Mouse (Mus musculus) natural killer cell, adult 2 months (primary cell): Measurements from ENCODE around the gene 9930022D16Rik.

Source experiments
- DNase-seq, 2 experiments: peaks; one replicate each; pipeline ENCODE4 v3.0.0; 2022; ENCODE audit warnings: low spot score in 2 of 2

The 9930022D16Rik gene

GRCm38 (mm10) chr11:109417472-109418040, 3.8 kb downstream of the 9930022D16Rik start:
- peak; percentile 82 to 91 for DNase-seq

- peak; percentile 32 to 39 for DNase-seq
These were observed 5.7 kb downstream of the 9930022D16Rik start for GRCm38 (mm10) chr11:109419461-109419860.

GRCm38 (mm10) chr11:109419961-109420566, 6.3 kb downstream of the 9930022D16Rik start:
- peak; percentile 87 to 90 for DNase-seq

GRCm38 (mm10) chr11:109420567-109420962, 6.8 kb downstream of the 9930022D16Rik start:
- DNase-seq = peak; percentile 74

- no peak for DNase-seq
These were observed 7.5 kb downstream of the 9930022D16Rik start for GRCm38 (mm10) chr11:109421205-109421604.

GRCm38 (mm10) chr11:109422263-109422662, 8.5 kb downstream of the 9930022D16Rik start:
- DNase-seq = no peak

GRCm38 (mm10) chr11:109423294-109423693, 9.6 kb downstream of the 9930022D16Rik start:
- no peak for DNase-seq

GRCm38 (mm10) chr11:109425392-109426271, 11.9 kb downstream of the 9930022D16Rik start, which contains the start of gene Amz2:
Gene Amz2 (plus strand): TSS chr11:109425946.
- DNase-seq = peak; percentile 100

- DNase-seq = no peak
These were observed 12.5 kb downstream of the 9930022D16Rik start for GRCm38 (mm10) chr11:109426272-109426586.

GRCm38 (mm10) chr11:109427353-109427752, 13.6 kb downstream of the 9930022D16Rik start:
- no peak for DNase-seq

GRCm38 (mm10) chr11:109434233-109434798, 20.6 kb downstream of the 9930022D16Rik start:
- peak; percentile 54 to 75 for DNase-seq

GRCm38 (mm10) chr11:109436889-109437288, 23.2 kb downstream of the 9930022D16Rik start:
- no peak for DNase-seq

- no peak for DNase-seq
These were observed 25.5 kb downstream of the 9930022D16Rik start for GRCm38 (mm10) chr11:109439209-109439608.

- peak; percentile 59 to 82 for DNase-seq
These were observed 26.2 kb downstream of the 9930022D16Rik start for GRCm38 (mm10) chr11:109439829-109440340.

- no peak for DNase-seq
These were observed 26.9 kb downstream of the 9930022D16Rik start for GRCm38 (mm10) chr11:109440641-109441040.

- DNase-seq = peak in 1 of 2 experiments; percentile 54
These were observed 27.4 kb downstream of the 9930022D16Rik start for GRCm38 (mm10) chr11:109441119-109441518.

- no peak for DNase-seq
These were observed 28.5 kb downstream of the 9930022D16Rik start for GRCm38 (mm10) chr11:109442166-109442730.

- no peak for DNase-seq
These were observed 29.9 kb downstream of the 9930022D16Rik start for GRCm38 (mm10) chr11:109443468-109444263.

GRCm38 (mm10) chr11:109444600-109444999, 30.9 kb downstream of the 9930022D16Rik start:
- no peak for DNase-seq

GRCm38 (mm10) chr11:109445438-109446035, 31.8 kb downstream of the 9930022D16Rik start:
- DNase-seq = peak; percentile 37 to 44
